Mouse (Mus musculus) forebrain, embryonic 11.5 days (tissue): ENCODE measurements around the gene Mettl4. TPM values are rescaled to one million over a fixed set of nuclear protein-coding genes. Genes with fewer than 3 reads are reported as not detected.
"Not testable (repeated sequence)": the region's sequence is repeated elsewhere in the genome, so short reads cannot be mapped to it uniquely, and the experiment has no call there.

Experiments
- ATAC-seq: fragments of 200-750 bp; cut with Nextera tagmentation; replicated peaks from 2 replicates; pipeline ENCODE4 v1.8.0; 2017; ENCODE audit warnings: moderate TSS enrichment; ENCODE audit not compliant: low FRiP score
- DNase-seq: peaks from one replicate; pipeline ENCODE4 v3.0.0-alpha.2; 2017; ENCODE audit warnings: low spot score
- H3K27ac ChIP-seq: fragments of 300-500 bp; sonication (generic); 2 replicates; pipeline ENCODE4 v1.5.1; 2014; ENCODE audit warnings: low read depth, low read length
- H3K27me3 ChIP-seq: fragments of 300-500 bp; sonication (generic); 2 replicates; pipeline ENCODE4 v1.6.1; 2014; ENCODE audit warnings: mild to moderate bottlenecking, low read length, mixed read lengths; ENCODE audit not compliant: control insufficient read depth, insufficient read depth
- H3K36me3 ChIP-seq: fragments of 300-500 bp; sonication (generic); 2 replicates; pipeline ENCODE4 v1.6.1; 2014; ENCODE audit warnings: mild to moderate bottlenecking, low read length, moderate library complexity, mixed read lengths; ENCODE audit not compliant: control insufficient read depth, insufficient read depth
- H3K4me1 ChIP-seq: fragments of 300-500 bp; sonication (generic); replicated peaks from 2 replicates; pipeline ENCODE4 v1.6.1; 2014; ENCODE audit warnings: low read length, mixed read lengths; ENCODE audit not compliant: control insufficient read depth, insufficient read depth
- H3K4me2 ChIP-seq: fragments of 300-500 bp; sonication (generic); 2 replicates; pipeline ENCODE4 v1.6.1; 2014; ENCODE audit warnings: low read depth, mild to moderate bottlenecking, low read length, moderate library complexity, mixed read lengths; ENCODE audit not compliant: severe bottlenecking
- H3K4me3 ChIP-seq: fragments of 300-500 bp; sonication (generic); 2 replicates; pipeline ENCODE4 v1.5.1; 2014; ENCODE audit warnings: low read depth, low read length
- H3K9ac ChIP-seq: fragments of 300-500 bp; sonication (generic); 2 replicates; pipeline ENCODE4 v1.6.1; 2014; ENCODE audit warnings: low read length
- H3K9me3 ChIP-seq: fragments of 300-500 bp; sonication (generic); 2 replicates; pipeline ENCODE4 v1.6.1; 2016; ENCODE audit warnings: low read length, mixed read lengths; ENCODE audit not compliant: control insufficient read depth
- WGBS: fragments of 180-500 bp; shearing (Covaris S2); extraction: QIAGEN DNeasy Blood & Tissue Kit; methylation state at CpG from one replicate; pipeline ENCODE4 v1.1.7; 2014; 5-methylcytosine and 5-hydroxymethylcytosine counted together
- polyA plus RNA-seq: library from polyadenylated mRNA; unstranded; fragments of >200 nt; fragmentation: Nextera tagmentation; extraction: Ambion mirVana; gene quantifications from 2 replicates; pipeline ENCODE4 v1.2.1, GENCODE M21; 2014

Gene Mettl4
- polyA plus RNA-seq, 1 experiment from 2014 or later, result 40.5 TPM

DNA sequence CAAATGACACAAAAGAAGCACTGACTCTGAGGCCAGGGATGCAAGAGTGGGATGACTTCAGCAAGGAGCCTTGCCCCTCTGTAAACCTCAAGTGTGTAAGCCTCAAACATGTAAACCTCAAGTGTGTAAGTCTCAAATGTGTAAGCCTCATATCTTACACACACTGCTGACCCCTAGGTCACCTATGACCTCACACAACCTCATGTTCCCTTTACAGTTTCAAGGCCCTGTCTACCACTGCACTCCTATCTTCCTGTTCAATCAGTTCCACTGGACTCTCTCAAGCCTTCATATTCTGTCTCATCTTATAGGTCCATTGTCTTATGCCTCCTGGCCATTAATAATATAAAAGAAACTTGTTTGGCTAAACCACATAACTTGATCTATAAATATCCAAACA, 13.9 kb downstream of the Mettl4 start:
- ATAC-seq, result 0 out of 2 replicates have a peak, but pooled peaks have one; percentile 24
- H3K4me2 ChIP-seq, result no peak overlapping the region
- no peak overlapping the region for H3K27ac ChIP-seq
- H3K9ac ChIP-seq, result no peak overlapping the region
- DNase-seq, result no peak
- no peaks in the 10 kb centered on the region for H3K27me3 ChIP-seq
- H3K36me3 ChIP-seq, result no peaks in the 10 kb centered on the region; the same call in 1 of the 2 replicates
- H3K9me3 ChIP-seq, result no peaks in the 10 kb centered on the region
- H3K4me1 ChIP-seq, result no peaks in the 10 kb centered on the region
- no peak overlapping the region for H3K4me3 ChIP-seq

DNA sequence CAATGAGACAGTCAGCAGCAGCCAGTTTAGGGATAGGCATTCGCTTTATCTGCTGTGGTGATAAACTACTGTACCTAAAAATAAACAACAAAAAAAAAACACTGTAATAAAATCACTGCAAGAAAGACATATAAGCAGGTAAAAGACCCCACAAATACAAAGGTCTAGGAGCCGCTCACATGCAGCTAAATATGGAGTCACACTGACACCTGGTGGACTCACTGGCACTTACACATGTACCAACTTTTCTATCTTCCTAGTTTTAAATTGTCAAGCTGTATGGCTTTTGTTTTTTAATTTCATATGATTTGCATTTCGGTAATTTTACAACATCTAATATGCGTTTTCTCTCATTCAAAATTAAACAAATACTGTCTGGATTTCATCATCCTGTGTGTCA, 14.4 kb downstream of the Mettl4 start:
- H3K9me3 ChIP-seq, result no peaks in the 10 kb centered on the region
- H3K27me3 ChIP-seq, result no peaks in the 10 kb centered on the region
- ATAC-seq, result 0 out of 2 replicates have a peak, but pooled peaks have one; percentile 51
- DNase-seq, result no peak
- no peak overlapping the region for H3K27ac ChIP-seq
- no peaks in the 10 kb centered on the region for H3K4me1 ChIP-seq
- no peak overlapping the region for H3K9ac ChIP-seq
- H3K36me3 ChIP-seq, result no peaks in the 10 kb centered on the region; the same call in 1 of the 2 replicates
- WGBS, result 74% methylated on average over 4 of the region's 4 CpGs
- H3K4me2 ChIP-seq, result no peak overlapping the region
- H3K4me3 ChIP-seq, result no peak overlapping the region

DNA sequence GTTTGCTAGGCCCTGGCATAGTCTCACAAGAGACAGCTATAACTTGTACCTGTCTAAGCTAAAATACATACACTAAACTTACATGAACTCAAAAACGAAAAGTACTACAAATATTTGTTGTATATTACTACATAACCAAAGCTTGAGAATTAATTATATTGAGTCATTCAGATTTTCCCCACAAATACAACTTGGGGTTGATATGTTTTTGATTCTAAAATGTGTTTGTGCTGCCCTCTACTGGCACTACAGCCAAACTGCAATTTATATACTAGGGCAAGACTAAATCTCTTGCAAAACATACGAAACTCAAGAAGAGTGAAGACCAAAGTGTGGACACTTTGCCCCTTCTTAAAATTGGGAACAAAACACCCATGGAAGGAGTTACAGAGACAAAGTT, 19.4 kb downstream of the Mettl4 start:
- H3K9ac ChIP-seq, DNase-seq, H3K27ac ChIP-seq, H3K9me3 ChIP-seq, H3K4me1 ChIP-seq, ATAC-seq, H3K36me3 ChIP-seq, H3K4me2 ChIP-seq, H3K4me3 ChIP-seq, H3K27me3 ChIP-seq: not testable (repeated sequence)
- 41% methylated on average over 2 of the region's 2 CpGs for WGBS

DNA sequence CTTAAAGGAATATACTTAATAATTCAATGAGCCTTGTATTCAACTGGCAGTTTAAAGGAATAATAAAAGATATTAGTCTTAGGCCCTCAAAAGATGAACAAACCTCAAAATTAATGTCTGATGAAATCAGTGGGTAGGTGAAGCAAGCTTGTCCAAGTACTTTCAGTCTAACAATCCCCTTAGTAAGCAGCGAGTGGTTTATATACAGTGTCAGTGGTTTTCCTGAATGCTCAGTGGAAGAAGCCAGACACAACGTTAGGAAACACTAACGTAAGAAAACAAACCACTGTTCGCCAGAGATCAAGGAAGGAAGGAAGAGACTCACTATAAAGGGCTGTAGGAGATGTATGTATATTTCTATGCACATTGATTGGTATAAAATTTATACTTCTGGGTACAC, 23.1 kb downstream of the Mettl4 start:
- DNase-seq (no peak), ATAC-seq (no peak)
- no peak overlapping the region for H3K9ac ChIP-seq
- H3K4me2 ChIP-seq, result no peak overlapping the region
- no peaks in the 10 kb centered on the region for H3K4me1 ChIP-seq
- 93% methylated on average over 4 of the region's 4 CpGs for WGBS
- H3K36me3 ChIP-seq, result no peaks in the 10 kb centered on the region
- no peaks in the 10 kb centered on the region for H3K27me3 ChIP-seq
- no peak overlapping the region for H3K4me3 ChIP-seq
- H3K9me3 ChIP-seq, result no peaks in the 10 kb centered on the region
- no peak overlapping the region for H3K27ac ChIP-seq

DNA sequence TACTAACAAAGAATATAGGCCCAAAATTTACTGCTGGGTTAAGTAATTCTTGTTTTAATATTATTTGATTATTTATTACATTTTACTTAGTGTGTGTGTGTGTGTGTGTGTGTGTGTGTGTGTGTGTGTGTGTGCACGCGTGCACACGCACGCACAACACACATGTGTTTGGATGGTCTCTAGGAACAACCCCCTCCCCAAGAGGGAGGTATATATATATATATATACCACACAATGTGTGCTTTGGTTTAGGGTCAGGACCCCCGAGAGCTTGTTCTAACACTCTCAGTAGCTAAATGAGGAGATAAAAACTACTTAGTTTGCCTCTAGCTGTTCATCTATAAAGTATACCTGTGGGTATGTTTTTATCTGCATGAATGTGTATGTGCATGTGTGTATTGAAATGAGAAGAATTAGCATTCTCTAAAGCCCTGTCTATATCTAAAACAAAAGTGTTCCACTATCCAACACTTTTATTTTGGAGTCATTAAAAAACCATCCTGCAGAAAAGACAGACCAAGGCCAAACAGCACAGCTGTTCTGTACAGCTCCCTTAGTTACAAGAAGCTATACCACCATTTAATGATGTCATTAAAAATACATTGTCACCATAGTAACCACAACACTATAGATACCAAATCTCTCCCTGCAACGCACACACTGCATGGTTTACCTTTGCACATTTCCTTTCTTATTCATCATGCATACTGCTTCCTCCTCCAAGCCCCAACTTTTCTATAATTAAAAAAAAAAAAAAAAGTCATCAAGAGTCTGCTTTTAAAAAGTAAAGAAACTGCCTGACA, 76.1 kb downstream of the Mettl4 start:
- no peak overlapping the region for H3K9ac ChIP-seq
- no peak overlapping the region for H3K27ac ChIP-seq
- no peak overlapping the region for H3K4me3 ChIP-seq
- DNase-seq (no peak), ATAC-seq (no peak)
- no peaks in the 10 kb centered on the region for H3K27me3 ChIP-seq
- H3K36me3 ChIP-seq, result no peaks in the 10 kb centered on the region
- 90% methylated on average over 6 of the region's 6 CpGs for WGBS
- H3K9me3 ChIP-seq, result no peaks in the 10 kb centered on the region
- no peaks in the 10 kb centered on the region for H3K4me1 ChIP-seq
- H3K4me2 ChIP-seq, result no peak overlapping the region
